Mouse (Mus musculus) erythroid progenitor cell, adult 5-6 weeks (primary cell): Measurements from ENCODE around the gene Dbh. TPM values are rescaled to one million over a fixed set of nuclear protein-coding genes. Genes with fewer than 3 reads are reported as not detected.

Source experiments
- ATAC-seq: replicated peaks from 2 replicates; pipeline ENCODE4 v1.8.0; 2016; ENCODE audit warnings: moderate number of reproducible peaks, mild to moderate bottlenecking, moderate TSS enrichment, inconsistent platforms; ENCODE audit not compliant: poor library complexity, low FRiP score, severe bottlenecking
- total RNA-seq, 2 experiments: library from RNA; stranded (forward) in 1 of 2; stranded (reverse) in 1 of 2; fragments of 150-400 nt in 1 of 2; fragments of 186-747, 209-891 nt in 1 of 2; gene quantifications; 2 replicates each; pipeline versions ENCODE4 v1.2.3 to v1.2.4; 2015 to 2017; ENCODE audit warnings: low replicate concordance in 2 of 2

Dbh gene
- total RNA-seq, 2 experiments from 2014 or later: not detected

- ATAC-seq: no peak
Observed at GRCm38 (mm10) chr2:27211966-27212893, 47.2 kb downstream of the Dbh start.

GRCm38 (mm10) chr2:27215537-27215936, 50.5 kb downstream of the Dbh start:
- ATAC-seq: no peak

GRCm38 (mm10) chr2:27218121-27218544, 53.1 kb downstream of the Dbh start:
- no peak for ATAC-seq

GRCm38 (mm10) chr2:27218569-27218968, 53.5 kb downstream of the Dbh start:
- no peak for ATAC-seq

- no peak for ATAC-seq
Observed at GRCm38 (mm10) chr2:27223012-27223421, 58.0 kb downstream of the Dbh start.

- no peak for ATAC-seq
Observed at GRCm38 (mm10) chr2:27226572-27226971, 61.5 kb downstream of the Dbh start.

- ATAC-seq: no peak
Observed at GRCm38 (mm10) chr2:27228809-27229480, 63.9 kb downstream of the Dbh start.

GRCm38 (mm10) chr2:27229481-27230105, 64.6 kb downstream of the Dbh start:
- ATAC-seq: no peak

GRCm38 (mm10) chr2:27232376-27232775, 67.3 kb downstream of the Dbh start:
- ATAC-seq: no peak

Other genes with a start within 250 kb of the Dbh start
- 6.5 and 7.1 TPM in 2 replicates for gene Surf2, start 248.9 kb upstream of the Dbh start, total RNA-seq (2015; ENCODE audit: low replicate concordance)
- 5.3 and 11.8 TPM in 2 replicates for gene Surf2, start 248.9 kb upstream of the Dbh start, total RNA-seq (2017; ENCODE audit: low replicate concordance)
- gene Surf1, start 248.7 kb upstream of the Dbh start, total RNA-seq (2015; ENCODE audit: low replicate concordance): 41.1 and 42.3 TPM in 2 replicates
- gene Surf1, start 248.7 kb upstream of the Dbh start, total RNA-seq (2017; ENCODE audit: low replicate concordance): 13.5 and 16.5 TPM in 2 replicates
- 16.6 and 38.6 TPM in 2 replicates for gene Surf4, start 231.3 kb upstream of the Dbh start, total RNA-seq (2015; ENCODE audit: low replicate concordance)
- 14.9 and 17.2 TPM in 2 replicates for gene Surf4, start 231.3 kb upstream of the Dbh start, total RNA-seq (2017; ENCODE audit: low replicate concordance)
- gene Stkld1, start 231.2 kb upstream of the Dbh start, total RNA-seq (2015; ENCODE audit: low replicate concordance): not detected in 2 replicates
- gene Stkld1, start 231.2 kb upstream of the Dbh start, total RNA-seq (2017; ENCODE audit: low replicate concordance): not detected in 2 replicates
- gene Rexo4, start 200.8 kb upstream of the Dbh start, total RNA-seq (2015; ENCODE audit: low replicate concordance): 21.8 and 27.4 TPM in 2 replicates
- gene Rexo4, start 200.8 kb upstream of the Dbh start, total RNA-seq (2017; ENCODE audit: low replicate concordance): 28.0 and 58.3 TPM in 2 replicates
- not detected in 2 replicates for gene Adamts13, start 191.8 kb upstream of the Dbh start, total RNA-seq (2015; ENCODE audit: low replicate concordance)
- gene Adamts13, start 191.8 kb upstream of the Dbh start, total RNA-seq (2017; ENCODE audit: low replicate concordance): not detected in 2 replicates
- 4.0 and 6.7 TPM in 2 replicates for gene Cacfd1, start 155.3 kb upstream of the Dbh start, total RNA-seq (2015; ENCODE audit: low replicate concordance)
- gene Cacfd1, start 155.3 kb upstream of the Dbh start, total RNA-seq (2017; ENCODE audit: low replicate concordance): 1.1 and 2.1 TPM in 2 replicates
- 1.4 TPM in 1 of 2 replicates, not detected in the other for gene Slc2a6, start 137.2 kb upstream of the Dbh start, total RNA-seq (2015; ENCODE audit: low replicate concordance)
- 0.68 and 2.2 TPM in 2 replicates for gene Slc2a6, start 137.2 kb upstream of the Dbh start, total RNA-seq (2017; ENCODE audit: low replicate concordance)
- gene Mymk, start 93.1 kb upstream of the Dbh start, total RNA-seq (2015; ENCODE audit: low replicate concordance): not detected in 2 replicates
- not detected in 2 replicates for gene Mymk, start 93.1 kb upstream of the Dbh start, total RNA-seq (2017; ENCODE audit: low replicate concordance)
- not detected in 2 replicates for gene Adamtsl2, start 85.9 kb upstream of the Dbh start, total RNA-seq (2015; ENCODE audit: low replicate concordance)
- not detected in 2 replicates for gene Adamtsl2, start 85.9 kb upstream of the Dbh start, total RNA-seq (2017; ENCODE audit: low replicate concordance)
- gene Fam163b, start 22.7 kb upstream of the Dbh start, total RNA-seq (2015; ENCODE audit: low replicate concordance): not detected in 2 replicates
- not detected in 2 replicates for gene Fam163b, start 22.7 kb upstream of the Dbh start, total RNA-seq (2017; ENCODE audit: low replicate concordance)
- not detected in 2 replicates for gene Sardh, start 83.1 kb downstream of the Dbh start, total RNA-seq (2015; ENCODE audit: low replicate concordance)
- gene Sardh, start 83.1 kb downstream of the Dbh start, total RNA-seq (2017; ENCODE audit: low replicate concordance): not detected in 2 replicates